Mouse (Mus musculus): ENCODE data around the gene Gnas. TPM values are rescaled to one million over a fixed set of nuclear protein-coding genes. Genes with fewer than 3 reads are reported as not detected.

Gene Gnas
- polyA plus RNA-seq, 1 experiment from 2014 or later = 2,600 TPM

DNA sequence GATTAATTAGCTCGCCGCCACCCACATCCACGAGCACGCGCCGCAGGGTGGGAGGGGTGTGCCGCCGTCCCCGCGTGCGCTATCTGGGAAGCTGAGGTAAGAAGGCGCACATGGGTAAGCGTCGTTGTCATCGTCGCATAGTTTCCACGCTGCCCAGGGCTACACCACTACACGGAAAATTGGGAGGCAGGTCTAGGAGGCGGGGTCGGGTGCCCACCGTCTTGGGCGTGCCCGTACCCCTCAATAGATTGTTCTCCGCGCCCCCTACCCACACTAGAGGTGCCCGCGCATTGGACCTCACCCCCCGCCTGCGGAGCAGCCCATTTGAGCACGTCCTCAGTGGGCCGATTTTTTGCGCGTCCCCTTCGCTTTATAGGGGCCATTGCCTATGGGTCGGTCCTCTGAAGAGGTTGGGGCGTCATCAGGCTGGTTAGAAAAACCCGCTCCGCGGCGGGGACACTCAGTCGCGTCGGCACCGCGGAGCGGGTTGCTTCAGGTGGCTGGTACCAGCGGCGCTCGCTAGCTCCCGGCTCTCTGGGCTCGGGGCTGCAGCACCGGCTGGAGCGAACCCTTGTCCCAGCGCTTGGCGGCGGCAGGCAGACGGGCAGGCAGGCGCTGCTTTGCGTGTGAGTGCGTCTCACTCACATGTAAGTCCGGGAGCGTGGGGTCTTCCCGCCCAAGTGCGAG is 43.3 kb downstream of the Gnas start:
- 62% methylated on average over 53 of the region's 64 CpGs for WGBS
- H3K4me3 ChIP-seq (ENCODE audit: low read depth, low read length) = peak overlapping the region; percentile 95
- 0 out of 2 replicates have a peak, but pooled peaks cover 9% of the 10 kb centered on the region for H3K36me3 ChIP-seq (ENCODE audit: control insufficient read depth, insufficient read depth, low read length)
- peak; percentile 86 for DNase-seq (ENCODE audit: low spot score)
- peak overlapping the region; percentile 98 for H3K27ac ChIP-seq (replicated peaks; ENCODE audit: low read depth, low read length)
- H3K4me2 ChIP-seq (ENCODE audit: low read depth, low read length) = peak overlapping the region; percentile 58
- no peaks in the 10 kb centered on the region for H3K27me3 ChIP-seq (replicated peaks; ENCODE audit: control insufficient read depth, insufficient read depth, low read length)
- ATAC-seq (ENCODE audit: low read depth) = peak; percentile 50
- H3K9me3 ChIP-seq (ENCODE audit: control insufficient read depth, low read length) = 0 out of 2 replicates have a peak, but pooled peaks cover 5% of the 10 kb centered on the region
- H3K4me1 ChIP-seq (ENCODE audit: control insufficient read depth, insufficient read depth, low read length) = peaks cover 9% of the 10 kb centered on the region
- peak overlapping the region; percentile 100 for H3K9ac ChIP-seq (ENCODE audit: low read depth, low read length)

DNA sequence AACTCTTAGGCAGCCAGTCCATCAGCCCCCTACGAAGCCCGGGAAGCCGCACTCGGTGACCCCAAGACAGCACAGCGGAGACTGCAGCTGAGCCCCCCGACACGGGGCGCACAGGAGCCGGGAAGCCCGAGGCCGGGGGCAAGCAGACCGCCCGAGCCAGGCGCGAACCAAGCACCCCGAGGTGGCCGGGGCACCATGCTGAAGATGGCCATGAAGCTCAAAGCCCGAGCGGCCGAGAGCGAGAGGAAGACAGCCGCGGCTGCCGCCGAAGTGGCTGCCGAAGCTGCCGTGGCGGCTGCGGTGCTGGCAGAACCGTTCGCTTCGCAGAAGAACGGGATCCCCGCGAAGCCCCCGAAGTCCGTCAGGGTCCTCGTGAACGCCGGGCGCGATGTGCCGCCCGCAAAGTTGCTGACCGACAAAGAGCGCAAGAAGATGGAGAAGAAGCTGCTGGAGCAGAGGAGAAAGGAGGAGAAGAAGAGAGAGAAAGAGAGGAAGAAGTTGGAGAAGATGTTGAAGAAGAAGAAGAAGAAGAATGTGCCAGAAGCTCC is 44.3 kb downstream of the Gnas start:
- Histone ChIP-seq H3K27me3 (replicated peaks; ENCODE audit: control insufficient read depth, insufficient read depth, low read length) (no peaks in the 10 kb centered on the region), H3K9ac (ENCODE audit: low read depth, low read length) (peak overlapping the region; percentile 100), H3K36me3 (ENCODE audit: control insufficient read depth, insufficient read depth, low read length) (0 out of 2 replicates have a peak, but pooled peaks cover 8% of the 10 kb centered on the region), H3K27ac (replicated peaks; ENCODE audit: low read depth, low read length) (peak overlapping the region; percentile 98), H3K4me1 (ENCODE audit: control insufficient read depth, insufficient read depth, low read length) (peaks cover 16% of the 10 kb centered on the region), H3K9me3 (ENCODE audit: control insufficient read depth, low read length) (0 out of 2 replicates have a peak, but pooled peaks cover 5% of the 10 kb centered on the region), H3K4me3 (ENCODE audit: low read depth, low read length) (peak overlapping the region; percentile 95), H3K4me2 (ENCODE audit: low read depth, low read length) (peak overlapping the region; percentile 58)
- DNase-seq (ENCODE audit: low spot score) = no peak
- 48% methylated on average over 46 of the region's 46 CpGs for WGBS
- ATAC-seq (ENCODE audit: low read depth) = no peak

DNA sequence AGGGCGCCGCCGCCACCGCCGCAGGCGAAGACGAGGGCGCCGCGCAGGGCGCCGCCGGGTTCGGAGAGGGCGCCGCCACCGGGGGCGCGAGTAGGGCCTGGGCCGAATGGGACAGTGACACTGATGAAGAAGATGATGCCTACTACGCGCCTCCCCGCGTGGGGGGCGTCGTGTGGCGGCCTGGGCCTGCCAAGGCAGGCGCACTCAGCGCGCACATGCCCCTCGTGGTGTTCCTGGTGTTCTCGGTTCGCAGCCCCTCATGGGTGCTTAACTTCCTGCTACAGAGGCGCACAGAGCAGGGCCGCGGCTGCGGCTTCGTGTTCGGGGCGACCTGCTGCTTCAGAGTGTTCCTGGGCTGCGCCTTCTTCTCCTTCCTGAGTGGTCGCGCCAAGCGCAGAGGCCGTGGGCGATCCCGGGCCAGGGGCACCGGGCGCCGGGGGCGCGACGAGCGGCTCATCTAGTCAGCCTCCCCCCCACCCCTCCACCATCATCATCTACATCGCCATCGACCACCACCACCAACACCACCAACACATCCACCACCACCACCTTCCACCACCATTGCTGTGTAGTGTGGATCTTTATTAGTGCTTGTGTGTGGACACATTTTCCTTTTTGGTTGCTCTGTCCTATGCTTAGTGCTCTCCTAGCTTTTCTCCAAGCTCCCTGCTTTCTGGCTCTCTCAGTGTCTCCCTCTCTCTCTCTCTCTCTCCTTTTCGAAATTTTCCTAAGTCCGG is 45.0 kb downstream of the Gnas start:
- peak; percentile 2; the same call in 1 of the 2 replicates for ATAC-seq (ENCODE audit: low read depth)
- DNase-seq (ENCODE audit: low spot score) = no peak
- H3K27ac ChIP-seq (replicated peaks; ENCODE audit: low read depth, low read length) = peak overlapping the region; percentile 98
- H3K36me3 ChIP-seq (ENCODE audit: control insufficient read depth, insufficient read depth, low read length) = peaks cover 8% of the 10 kb centered on the region
- H3K9ac ChIP-seq (ENCODE audit: low read depth, low read length) = peak overlapping the region; percentile 100
- H3K9me3 ChIP-seq (ENCODE audit: control insufficient read depth, low read length) = 0 out of 2 replicates have a peak, but pooled peaks cover 5% of the 10 kb centered on the region
- peaks cover 21% of the 10 kb centered on the region for H3K4me1 ChIP-seq (ENCODE audit: control insufficient read depth, insufficient read depth, low read length)
- H3K4me3 ChIP-seq (ENCODE audit: low read depth, low read length) = peak overlapping the region; percentile 95
- WGBS = 50% methylated on average over 44 of the region's 58 CpGs
- peak overlapping the region; percentile 58 for H3K4me2 ChIP-seq (ENCODE audit: low read depth, low read length)
- no peaks in the 10 kb centered on the region for H3K27me3 ChIP-seq (replicated peaks; ENCODE audit: control insufficient read depth, insufficient read depth, low read length)

DNA sequence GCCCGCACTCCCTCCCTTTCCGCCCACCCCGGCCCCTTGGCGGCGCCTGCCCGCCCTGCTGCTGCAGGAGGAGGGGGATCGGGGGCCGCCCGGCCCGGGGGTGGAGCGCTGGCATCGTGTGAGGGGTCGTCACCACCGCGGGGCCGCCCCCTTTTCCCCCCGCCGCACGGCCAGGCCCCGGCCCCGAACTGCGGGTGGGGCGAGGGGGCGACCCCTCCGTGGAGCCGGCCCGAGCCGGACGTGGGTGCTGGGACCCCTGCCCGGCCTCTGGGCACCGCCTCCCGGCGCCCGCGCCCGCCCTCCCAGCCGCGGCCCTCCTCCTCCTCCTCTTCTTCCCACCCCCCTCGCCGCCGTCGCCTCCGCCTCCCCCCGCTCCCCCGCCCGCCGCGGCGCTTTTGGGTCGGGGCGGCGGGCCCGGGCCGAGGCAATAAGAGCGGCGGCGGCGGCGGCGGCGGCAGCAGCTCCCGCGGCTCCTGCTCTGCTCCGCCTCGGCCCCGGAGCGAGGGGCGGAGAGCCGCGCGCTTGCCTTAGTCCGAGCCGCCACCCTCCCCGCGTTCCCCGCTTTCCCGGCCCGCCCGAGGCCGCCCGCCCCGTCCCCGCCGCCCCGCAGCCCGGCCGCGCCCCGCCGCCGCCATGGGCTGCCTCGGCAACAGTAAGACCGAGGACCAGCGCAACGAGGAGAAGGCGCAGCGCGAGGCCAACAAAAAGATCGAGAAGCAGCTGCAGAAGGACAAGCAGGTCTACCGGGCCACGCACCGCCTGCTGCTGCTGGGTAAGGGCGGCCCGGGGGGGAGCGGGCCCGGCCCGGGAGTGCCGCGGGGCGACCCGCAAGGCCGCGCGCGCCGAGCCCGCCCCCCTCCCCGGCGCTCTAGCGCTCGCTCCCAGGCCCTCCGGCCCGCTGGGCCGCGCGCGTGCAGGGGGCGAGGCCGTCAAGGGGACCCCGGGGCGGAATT is 45.8 kb downstream of the Gnas start:
- 0 out of 2 replicates have a peak, but pooled peaks cover 5% of the 10 kb centered on the region for H3K9me3 ChIP-seq (ENCODE audit: control insufficient read depth, low read length)
- H3K4me1 ChIP-seq (ENCODE audit: control insufficient read depth, insufficient read depth, low read length) = peaks cover 29% of the 10 kb centered on the region
- H3K27me3 ChIP-seq (replicated peaks; ENCODE audit: control insufficient read depth, insufficient read depth, low read length) = no peaks in the 10 kb centered on the region
- peak overlapping the region; percentile 95 for H3K4me3 ChIP-seq (ENCODE audit: low read depth, low read length)
- peak overlapping the region; percentile 58 for H3K4me2 ChIP-seq (ENCODE audit: low read depth, low read length)
- peak; percentile 86 for ATAC-seq (ENCODE audit: low read depth)
- peaks cover 13% of the 10 kb centered on the region for H3K36me3 ChIP-seq (ENCODE audit: control insufficient read depth, insufficient read depth, low read length)
- peak overlapping the region; percentile 100 for H3K9ac ChIP-seq (ENCODE audit: low read depth, low read length)
- WGBS = 2% methylated on average over 20 of the region's 131 CpGs
- peak overlapping the region; percentile 98 for H3K27ac ChIP-seq (replicated peaks; ENCODE audit: low read depth, low read length)
- peak; percentile 95 for DNase-seq (ENCODE audit: low spot score)

DNA sequence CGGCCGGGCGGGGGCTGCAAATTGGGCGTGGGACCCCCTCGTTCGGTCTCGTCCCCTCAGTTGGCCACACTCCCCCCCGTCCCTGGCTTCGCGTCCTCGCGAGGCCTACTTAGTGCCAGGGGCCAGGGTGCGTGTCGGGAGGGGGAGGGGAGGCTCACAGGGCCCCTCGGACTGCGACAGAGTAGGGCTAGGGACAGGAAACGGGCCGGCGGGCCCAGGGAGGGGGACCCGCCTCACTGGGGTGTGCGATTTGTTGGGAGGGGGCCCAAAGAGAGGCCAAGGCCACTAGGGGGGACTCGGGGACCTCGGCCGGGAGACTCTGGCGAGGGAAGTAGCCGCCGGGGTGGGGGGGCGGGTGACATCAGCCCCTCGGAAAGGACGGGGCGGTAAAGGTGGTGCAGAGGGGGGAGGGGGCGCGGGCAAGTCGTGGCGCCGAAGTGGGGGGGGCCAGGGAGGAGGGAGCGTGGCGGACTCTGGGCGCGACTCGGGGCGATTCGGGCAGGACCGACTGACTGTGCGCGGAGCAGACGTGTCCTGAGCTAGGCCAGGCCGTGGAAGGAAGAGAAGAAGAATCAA is 46.6 kb downstream of the Gnas start:
- Histone ChIP-seq H3K9ac (ENCODE audit: low read depth, low read length) (peak overlapping the region; percentile 100), H3K4me1 (ENCODE audit: control insufficient read depth, insufficient read depth, low read length) (peaks cover 32% of the 10 kb centered on the region), H3K4me2 (ENCODE audit: low read depth, low read length) (peak overlapping the region; percentile 58), H3K27me3 (replicated peaks; ENCODE audit: control insufficient read depth, insufficient read depth, low read length) (no peaks in the 10 kb centered on the region), H3K27ac (replicated peaks; ENCODE audit: low read depth, low read length) (peak overlapping the region; percentile 98), H3K36me3 (ENCODE audit: control insufficient read depth, insufficient read depth, low read length) (peaks cover 13% of the 10 kb centered on the region), H3K4me3 (ENCODE audit: low read depth, low read length) (peak overlapping the region; percentile 95), H3K9me3 (ENCODE audit: control insufficient read depth, low read length) (0 out of 2 replicates have a peak, but pooled peaks cover 5% of the 10 kb centered on the region)
- ATAC-seq (ENCODE audit: low read depth) = peak; percentile 31
- 0% methylated on average over 32 of the region's 48 CpGs for WGBS
- DNase-seq (ENCODE audit: low spot score) = peak; percentile 73

DNA sequence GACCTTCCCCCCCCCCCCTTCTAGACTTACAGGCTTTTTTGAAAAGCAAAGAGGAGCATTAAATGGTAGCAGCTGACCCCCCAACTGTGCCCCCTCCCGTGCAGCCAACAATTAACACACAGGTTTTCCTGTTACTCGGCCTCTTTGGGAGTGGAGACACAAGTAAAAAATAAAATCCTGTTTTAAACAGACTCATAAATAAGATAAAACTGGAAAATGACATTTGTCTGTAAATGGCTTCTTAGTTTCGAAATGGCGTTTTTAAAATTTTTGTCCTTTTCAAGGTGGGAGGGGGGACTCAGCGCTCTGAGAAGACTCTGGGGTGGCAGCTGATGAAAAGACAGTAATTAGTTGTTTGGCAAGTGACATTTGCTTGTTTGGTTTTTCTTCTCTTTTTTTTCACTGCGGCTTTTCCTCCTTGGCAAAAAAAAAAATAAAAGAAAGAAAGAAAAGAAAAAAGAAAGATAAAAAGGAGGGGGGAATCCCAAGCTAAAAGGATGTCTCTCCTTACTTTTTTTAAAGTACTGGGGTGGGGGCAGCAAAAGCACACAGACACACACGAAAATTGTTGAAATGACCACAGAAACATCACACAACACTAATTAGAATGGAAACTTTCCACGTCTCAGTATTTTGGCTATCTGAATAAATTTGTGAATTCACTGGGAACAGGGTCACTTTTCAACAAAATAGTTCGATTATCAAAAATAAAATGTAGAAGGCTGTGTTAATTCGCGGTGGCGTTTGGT is 47.3 kb downstream of the Gnas start:
- H3K27ac ChIP-seq (replicated peaks; ENCODE audit: low read depth, low read length) = peak overlapping the region; percentile 98
- H3K4me1 ChIP-seq (ENCODE audit: control insufficient read depth, insufficient read depth, low read length) = peaks cover 39% of the 10 kb centered on the region
- no peaks in the 10 kb centered on the region for H3K27me3 ChIP-seq (replicated peaks; ENCODE audit: control insufficient read depth, insufficient read depth, low read length)

DNA sequence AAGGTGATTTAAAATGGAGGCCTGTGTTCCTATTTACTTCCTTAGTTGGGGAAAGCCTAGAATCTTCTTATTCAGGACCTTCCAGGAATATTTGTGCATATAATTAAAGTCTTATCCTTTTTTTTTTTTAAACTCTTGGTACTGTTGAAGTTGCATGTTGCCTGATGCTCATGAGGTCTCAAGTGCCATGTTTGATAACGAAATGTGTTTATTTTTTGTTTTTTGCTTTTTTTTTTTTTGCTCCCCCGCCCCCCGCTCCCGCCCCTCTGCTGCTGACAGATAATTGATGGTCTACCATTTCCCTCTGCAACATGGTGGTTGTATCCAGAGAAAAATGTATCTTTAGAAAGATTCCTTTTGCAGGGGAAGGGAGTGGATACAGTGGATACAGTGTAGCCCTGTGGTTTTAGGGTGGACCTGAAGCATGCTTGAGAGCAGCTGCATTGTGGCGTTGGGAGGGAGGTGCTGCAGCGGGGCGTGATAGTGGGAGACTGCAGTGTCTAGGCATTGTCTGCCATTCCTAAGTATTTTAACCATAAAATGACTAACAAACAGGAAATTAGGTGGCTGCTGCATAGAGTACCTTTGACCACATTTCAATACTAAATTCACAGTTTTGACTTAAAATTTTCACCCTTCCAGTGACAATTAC is 49.2 kb downstream of the Gnas start:
- Histone ChIP-seq H3K4me3 (ENCODE audit: low read depth, low read length) (peak overlapping the region; percentile 95; the same call in 1 of the 2 replicates), H3K27ac (replicated peaks; ENCODE audit: low read depth, low read length) (peak overlapping the region; percentile 98), H3K36me3 (ENCODE audit: control insufficient read depth, insufficient read depth, low read length) (peaks cover 18% of the 10 kb centered on the region), H3K27me3 (replicated peaks; ENCODE audit: control insufficient read depth, insufficient read depth, low read length) (no peaks in the 10 kb centered on the region), H3K4me2 (ENCODE audit: low read depth, low read length) (peak overlapping the region; percentile 58), H3K9me3 (ENCODE audit: control insufficient read depth, low read length) (no peaks in the 10 kb centered on the region), H3K9ac (ENCODE audit: low read depth, low read length) (peak overlapping the region; percentile 12; the same call in 1 of the 2 replicates), H3K4me1 (ENCODE audit: control insufficient read depth, insufficient read depth, low read length) (peaks cover 50% of the 10 kb centered on the region)
- ATAC-seq (ENCODE audit: low read depth) (no peak), DNase-seq (ENCODE audit: low spot score) (peak; percentile 62)
- 42% methylated on average over 7 of the region's 7 CpGs for WGBS

More for the DNA sequence above, 47.3 kb downstream of the Gnas start:
- 13% methylated on average over 12 of the region's 12 CpGs for WGBS
- peaks cover 16% of the 10 kb centered on the region for H3K36me3 ChIP-seq (ENCODE audit: control insufficient read depth, insufficient read depth, low read length)
- 0 out of 2 replicates have a peak, but pooled peaks cover 5% of the 10 kb centered on the region for H3K9me3 ChIP-seq (ENCODE audit: control insufficient read depth, low read length)
- ATAC-seq (ENCODE audit: low read depth) (no peak), DNase-seq (ENCODE audit: low spot score) (no peak)
- H3K4me3 ChIP-seq (ENCODE audit: low read depth, low read length) = peak overlapping the region; percentile 95
- peak overlapping the region; percentile 58 for H3K4me2 ChIP-seq (ENCODE audit: low read depth, low read length)
- H3K9ac ChIP-seq (ENCODE audit: low read depth, low read length) = peak overlapping the region; percentile 100
